Mouse (Mus musculus) stomach, embryonic 15.5 days (tissue): ENCODE data around the gene Sprr2i. TPM values are rescaled to one million over a fixed set of nuclear protein-coding genes. Genes with fewer than 3 reads are reported as not detected.

Experiments used
- ATAC-seq: fragments of 200-750 bp; cut with Nextera tagmentation; 2 replicates; pipeline ENCODE4 v1.8.0; 2017; ENCODE audit warnings: low read depth, moderate number of reproducible peaks, moderate TSS enrichment; ENCODE audit not compliant: insufficient read depth, low FRiP score
- H3K27ac ChIP-seq: fragments of 300-500 bp; sonication (generic); 2 replicates; pipeline ENCODE4 v1.5.1; 2015; ENCODE audit warnings: mild to moderate bottlenecking, inconsistent platforms
- H3K27me3 ChIP-seq: fragments of 300-500 bp; sonication (generic); replicated peaks from 2 replicates; pipeline ENCODE4 v1.6.1; 2015; ENCODE audit warnings: inconsistent platforms
- H3K36me3 ChIP-seq: fragments of 300-500 bp; sonication (generic); 2 replicates; pipeline ENCODE4 v1.6.1; 2015; ENCODE audit warnings: inconsistent platforms
- H3K4me1 ChIP-seq: fragments of 300-500 bp; sonication (generic); 2 replicates; pipeline ENCODE4 v1.6.1; 2015; ENCODE audit warnings: inconsistent platforms
- H3K4me2 ChIP-seq: fragments of 300-500 bp; sonication (generic); 2 replicates; pipeline ENCODE4 v1.6.1; 2015; ENCODE audit warnings: mild to moderate bottlenecking, inconsistent platforms
- H3K4me3 ChIP-seq: fragments of 300-500 bp; sonication (generic); replicated peaks from 2 replicates; pipeline ENCODE4 v1.5.1; 2015; ENCODE audit warnings: inconsistent platforms
- H3K9ac ChIP-seq: fragments of 300-500 bp; sonication (generic); 2 replicates; pipeline ENCODE4 v1.6.1; 2015; ENCODE audit warnings: inconsistent platforms
- H3K9me3 ChIP-seq: fragments of 300-500 bp; sonication (generic); 2 replicates; pipeline ENCODE4 v1.6.1; 2016; ENCODE audit warnings: inconsistent platforms
- WGBS: fragments of 180-500 bp; shearing (Covaris S2); methylation state at CpG from one replicate; pipeline ENCODE4 v1.1.7; 2015; 5-methylcytosine and 5-hydroxymethylcytosine counted together
- polyA plus RNA-seq: library from polyadenylated mRNA; unstranded; fragments of >200 nt; fragmentation: Nextera tagmentation; extraction: Ambion mirVana; gene quantifications from 2 replicates; pipeline ENCODE4 v1.2.1, GENCODE M21; 2015

The Sprr2i gene
- 0.60 TPM in 1 of 2 replicates, not detected in the other for polyA plus RNA-seq

DNA sequence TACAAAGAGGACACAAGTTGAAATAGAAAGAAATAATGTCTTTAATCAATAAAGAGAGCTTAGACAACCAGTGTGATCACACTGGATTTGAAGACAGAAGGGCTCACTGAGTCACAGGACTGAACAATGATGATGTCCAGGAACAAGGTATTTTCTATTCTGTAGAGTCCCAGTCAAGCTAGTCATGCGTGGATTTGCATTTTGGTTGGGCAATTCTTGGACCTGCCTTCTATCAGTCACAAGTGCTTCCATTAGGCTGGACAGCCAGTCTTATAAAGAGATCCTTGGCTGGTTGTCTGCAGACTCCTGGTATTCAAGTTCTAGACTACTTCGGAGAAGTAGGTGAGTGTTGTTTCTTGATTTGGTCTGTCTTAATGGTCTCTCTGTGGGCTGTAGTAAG, at the start of gene Sprr2i:
Gene Sprr2i (plus strand): TSS at position 301 of the 400 bp plus-strand sequence.
- WGBS: 92% methylated on average over 2 of the region's 2 CpGs
- Histone ChIP-seq H3K9ac (no peak within 1 kb of the TSS), H3K36me3 (no peaks in the 10 kb centered on the region), H3K27ac (no peak within 1 kb of the TSS), H3K9me3 (no peaks in the 10 kb centered on the region), H3K4me2 (no peak within 1 kb of the TSS), H3K4me3 (no peak within 1 kb of the TSS), H3K27me3 (no peaks in the 10 kb centered on the region), H3K4me1 (no peaks in the 10 kb centered on the region)
- ATAC-seq: no peak

DNA sequence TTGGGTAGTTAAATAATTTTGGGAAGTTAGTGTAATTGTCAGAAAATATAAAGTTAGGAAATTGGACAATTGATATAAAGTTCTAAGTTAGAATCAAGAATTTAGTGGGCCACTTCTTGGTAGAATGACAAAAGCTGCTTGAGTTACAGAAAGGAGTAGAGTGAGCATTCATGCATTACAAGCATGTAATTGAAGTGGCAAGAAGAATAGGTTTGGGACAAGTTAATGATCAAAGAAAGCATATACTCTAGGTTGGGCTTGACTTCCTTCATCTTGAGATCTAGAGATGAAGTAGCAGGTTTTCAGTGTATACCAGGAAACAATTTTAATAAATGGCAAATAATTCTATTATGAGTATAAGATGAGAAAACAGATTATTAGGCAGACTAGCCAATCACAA, 46.2 kb upstream of the Sprr2i start:
- H3K27ac ChIP-seq: no peak overlapping the region
- H3K4me3 ChIP-seq: no peak overlapping the region
- no peaks in the 10 kb centered on the region for H3K36me3 ChIP-seq
- H3K4me2 ChIP-seq: no peak overlapping the region
- no peak for ATAC-seq
- no peaks in the 10 kb centered on the region for H3K4me1 ChIP-seq
- H3K9me3 ChIP-seq: no peaks in the 10 kb centered on the region
- H3K27me3 ChIP-seq: no peaks in the 10 kb centered on the region
- H3K9ac ChIP-seq: no peak overlapping the region

DNA sequence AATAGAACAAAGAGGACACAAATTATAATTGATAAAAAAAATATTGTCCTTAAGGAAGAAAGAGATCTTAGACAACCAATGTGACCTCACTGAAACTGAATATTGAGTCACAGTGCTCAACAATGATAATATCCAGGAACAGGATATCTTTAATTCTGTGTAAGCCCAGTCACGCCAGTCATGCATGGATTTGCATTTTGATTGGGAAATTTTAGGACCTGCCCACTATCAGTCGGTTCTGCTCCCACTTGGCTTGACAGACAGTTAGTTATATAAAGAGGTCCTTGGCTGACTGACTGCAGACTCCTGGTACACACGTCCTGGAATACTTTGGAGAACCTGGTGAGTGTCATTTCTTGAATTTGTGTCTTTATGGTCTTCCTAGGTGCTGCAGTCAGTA, 42.9 kb upstream of the Sprr2i start, which contains the start of gene Sprr2f:
Gene Sprr2f (plus strand): TSS at position 301 of the 400 bp plus-strand sequence.
- Histone ChIP-seq H3K4me2 (no peak within 1 kb of the TSS), H3K27me3 (no peaks in the 10 kb centered on the region), H3K4me1 (no peaks in the 10 kb centered on the region), H3K9ac (no peak within 1 kb of the TSS), H3K9me3 (no peaks in the 10 kb centered on the region), H3K36me3 (no peaks in the 10 kb centered on the region), H3K27ac (no peak within 1 kb of the TSS), H3K4me3 (no peak within 1 kb of the TSS)
- ATAC-seq: no peak
- WGBS: 60% methylated on average over 3 of the region's 3 CpGs

DNA sequence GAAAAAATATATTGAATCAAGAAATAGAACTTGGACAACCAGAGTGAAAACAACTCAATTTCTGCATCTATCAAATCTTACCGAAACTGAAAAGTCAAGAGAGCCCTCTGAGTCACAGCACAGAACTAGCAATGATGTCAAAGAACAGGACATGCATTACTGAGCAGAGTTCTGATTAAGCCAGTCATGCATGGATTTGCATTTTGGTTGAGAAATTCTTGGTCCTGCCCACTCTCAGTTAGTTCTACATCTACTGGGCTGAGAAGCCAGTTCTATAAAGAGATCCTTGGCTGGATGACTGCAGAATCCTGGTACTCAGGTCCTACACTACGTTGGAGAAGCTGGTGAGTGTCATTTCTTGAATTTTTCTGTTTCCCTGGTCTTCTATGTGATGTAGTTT, 34.2 kb upstream of the Sprr2i start:
- ATAC-seq: no peak
- H3K27ac ChIP-seq: no peak overlapping the region
- H3K4me2 ChIP-seq: no peak overlapping the region
- H3K36me3 ChIP-seq: no peaks in the 10 kb centered on the region
- H3K9ac ChIP-seq: no peak overlapping the region
- no peaks in the 10 kb centered on the region for H3K27me3 ChIP-seq
- H3K4me3 ChIP-seq: no peak overlapping the region
- no peaks in the 10 kb centered on the region for H3K9me3 ChIP-seq
- no peaks in the 10 kb centered on the region for H3K4me1 ChIP-seq
- 79% methylated on average over 2 of the region's 2 CpGs for WGBS

DNA sequence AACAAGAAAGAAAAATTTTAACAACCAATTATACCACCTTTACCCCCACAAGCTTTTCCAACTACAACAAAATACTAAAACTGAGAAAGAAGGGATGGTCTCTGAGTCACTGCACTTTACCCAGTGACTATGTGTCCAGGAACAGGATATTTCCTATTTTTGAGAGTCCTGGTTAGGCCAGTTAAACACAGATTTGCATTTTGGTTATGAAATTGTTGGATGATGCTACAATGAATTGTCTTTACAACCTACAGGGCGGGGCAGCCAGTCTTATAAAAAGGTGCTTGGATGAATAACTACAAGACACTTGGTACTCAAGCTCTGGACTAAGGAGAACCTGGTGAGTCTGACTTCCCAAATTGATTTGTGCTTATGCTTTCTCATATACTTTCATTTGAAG, 22.4 kb upstream of the Sprr2i start, which contains the start of gene Sprr2h:
Gene Sprr2h (plus strand): TSS at position 301 of the 400 bp plus-strand sequence.
- Histone ChIP-seq H3K9me3 (no peaks in the 10 kb centered on the region), H3K4me1 (no peaks in the 10 kb centered on the region), H3K4me3 (no peak within 1 kb of the TSS), H3K4me2 (no peak within 1 kb of the TSS), H3K27ac (no peak within 1 kb of the TSS), H3K36me3 (no peaks in the 10 kb centered on the region), H3K9ac (no peak within 1 kb of the TSS), H3K27me3 (no peaks in the 10 kb centered on the region)
- no peak for ATAC-seq
- 75% methylated on average over 1 of the region's 1 CpGs for WGBS

DNA sequence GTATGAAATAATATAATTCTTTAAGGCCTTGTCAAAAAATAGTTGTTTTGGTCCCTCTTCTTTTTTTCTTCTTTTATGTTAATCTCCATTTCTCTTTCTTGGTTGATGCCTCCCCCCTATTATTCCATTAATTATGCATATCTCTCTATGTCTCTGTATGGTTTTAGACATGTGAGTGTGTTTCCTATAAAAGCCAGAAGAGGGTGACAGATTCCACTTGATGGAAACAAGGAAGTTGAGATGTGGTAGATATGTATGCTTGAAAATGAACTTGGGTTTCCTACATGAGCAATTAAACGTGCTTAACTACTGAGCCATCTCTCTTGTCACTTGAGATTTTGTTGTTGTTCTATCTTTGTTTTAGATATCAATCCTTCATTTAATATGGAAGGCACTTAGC, 13.5 kb upstream of the Sprr2i start:
- H3K27me3 ChIP-seq: no peaks in the 10 kb centered on the region
- no peak overlapping the region for H3K4me3 ChIP-seq
- H3K27ac ChIP-seq: no peak overlapping the region
- 46% methylated on average over 1 of the region's 1 CpGs for WGBS
- H3K9ac ChIP-seq: no peak overlapping the region
- H3K9me3 ChIP-seq: no peaks in the 10 kb centered on the region
- H3K4me2 ChIP-seq: no peak overlapping the region
- ATAC-seq: no peak
- no peaks in the 10 kb centered on the region for H3K36me3 ChIP-seq
- no peaks in the 10 kb centered on the region for H3K4me1 ChIP-seq

DNA sequence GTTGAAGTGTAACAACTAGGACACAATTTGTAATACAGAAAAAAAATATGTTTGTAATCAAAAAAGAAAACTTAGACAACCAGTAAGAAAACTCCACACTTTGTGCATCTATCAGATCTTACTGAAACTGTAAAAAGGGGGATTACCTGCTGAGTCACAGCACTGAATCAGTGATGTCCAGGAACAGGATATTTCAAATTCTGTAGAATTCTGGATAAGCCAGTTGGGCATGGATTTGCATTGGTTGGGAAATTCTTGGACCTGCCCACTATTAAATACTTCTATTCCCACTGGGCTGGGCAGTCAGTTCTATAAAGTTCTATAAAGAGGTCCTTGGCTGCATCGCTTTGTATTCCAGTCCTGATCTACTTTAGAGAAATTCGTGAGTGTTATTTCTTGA, 10.0 kb downstream of the Sprr2i start, which contains the start of gene Sprr2j-ps:
Gene Sprr2j-ps (plus strand): TSS at position 301 of the 400 bp plus-strand sequence.
- Histone ChIP-seq H3K27ac (no peak within 1 kb of the TSS), H3K27me3 (no peaks in the 10 kb centered on the region), H3K4me2 (no peak within 1 kb of the TSS), H3K9me3 (no peaks in the 10 kb centered on the region), H3K4me3 (no peak within 1 kb of the TSS), H3K4me1 (no peaks in the 10 kb centered on the region), H3K9ac (no peak within 1 kb of the TSS), H3K36me3 (no peaks in the 10 kb centered on the region)
- WGBS: 89% methylated on average over 2 of the region's 2 CpGs
- ATAC-seq: no peak

DNA sequence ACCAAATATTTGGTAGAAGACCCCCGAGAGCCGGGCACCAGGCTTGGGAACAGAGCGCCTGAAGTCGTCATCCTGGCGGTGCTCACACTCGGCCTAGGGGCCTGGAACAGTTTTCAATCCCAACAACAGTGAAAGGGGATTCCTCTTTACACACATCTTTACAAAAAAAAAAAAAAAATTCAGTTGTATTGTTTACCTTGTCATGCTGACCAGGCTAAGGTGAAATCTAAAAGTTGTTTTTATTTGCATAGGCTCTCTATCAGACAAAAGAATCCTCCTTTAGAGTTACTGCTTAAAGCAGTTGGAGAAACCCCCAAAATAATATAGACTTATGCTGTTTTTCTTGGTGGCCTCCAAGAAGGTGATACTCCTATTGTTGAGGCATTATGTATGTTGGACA, 21.5 kb downstream of the Sprr2i start, which contains the start of gene Gm9774:
Gene Gm9774 (minus strand): TSS at position 101 of the 400 bp plus-strand sequence.
- no peak within 1 kb of the TSS for H3K9ac ChIP-seq
- no peak for ATAC-seq
- H3K27ac ChIP-seq: no peak within 1 kb of the TSS
- no peaks in the 10 kb centered on the region for H3K9me3 ChIP-seq
- no peaks in the 10 kb centered on the region for H3K36me3 ChIP-seq
- H3K27me3 ChIP-seq: no peaks in the 10 kb centered on the region
- H3K4me3 ChIP-seq: no peak within 1 kb of the TSS
- no peaks in the 10 kb centered on the region for H3K4me1 ChIP-seq
- 85% methylated on average over 6 of the region's 6 CpGs for WGBS
- H3K4me2 ChIP-seq: no peak within 1 kb of the TSS

DNA sequence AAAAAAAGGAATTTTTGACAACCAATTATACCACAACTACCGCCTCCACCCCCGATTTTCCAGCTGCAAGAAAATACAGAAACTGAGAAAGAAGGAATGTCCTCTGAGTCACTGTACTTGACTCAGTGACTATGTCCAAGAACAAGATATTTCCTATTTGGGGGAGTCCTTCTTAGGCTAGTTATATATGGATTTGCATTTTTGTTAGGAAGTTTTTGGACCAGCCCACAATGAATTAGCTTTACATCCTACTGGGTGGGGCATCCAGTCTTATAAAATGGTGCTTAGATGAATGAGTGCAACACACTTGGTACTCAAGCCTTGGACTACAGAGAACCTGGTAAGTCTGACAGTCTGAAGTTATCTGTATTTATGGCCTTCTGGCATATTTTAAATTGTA, 24.5 kb downstream of the Sprr2i start, which contains the start of gene Sprr2k:
Gene Sprr2k (plus strand): TSS at position 301 of the 400 bp plus-strand sequence.
- H3K4me1 ChIP-seq: no peaks in the 10 kb centered on the region
- no peaks in the 10 kb centered on the region for H3K36me3 ChIP-seq
- H3K9me3 ChIP-seq: no peaks in the 10 kb centered on the region
- H3K4me3 ChIP-seq: no peak within 1 kb of the TSS
- 88% methylated on average over 2 of the region's 2 CpGs for WGBS
- H3K27me3 ChIP-seq: no peaks in the 10 kb centered on the region
- no peak within 1 kb of the TSS for H3K9ac ChIP-seq
- H3K4me2 ChIP-seq: no peak within 1 kb of the TSS
- no peak for ATAC-seq
- no peak within 1 kb of the TSS for H3K27ac ChIP-seq

DNA sequence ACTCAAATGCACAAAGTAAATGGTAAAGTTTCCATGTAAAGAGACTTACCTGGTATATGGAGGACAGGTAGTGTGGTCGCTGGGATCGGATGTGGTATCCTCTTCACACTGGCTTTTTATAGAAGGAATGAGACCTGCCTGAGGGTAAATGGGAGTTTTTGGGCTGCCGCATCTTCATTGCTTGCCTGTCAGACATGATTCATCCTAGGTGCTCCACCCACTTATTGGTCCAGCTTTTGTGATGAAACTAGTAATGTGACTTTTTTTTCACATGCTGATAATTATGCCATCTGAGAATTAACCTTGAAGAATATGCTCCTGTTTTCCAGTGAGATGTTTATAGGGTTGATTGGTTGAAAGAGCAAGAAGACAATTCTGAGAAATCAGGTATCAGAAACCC, 30.9 kb downstream of the Sprr2i start, which contains the start of gene Sprr1b:
Gene Sprr1b (minus strand): TSS at position 101 of the 400 bp plus-strand sequence.
- Histone ChIP-seq H3K4me1 (no peaks in the 10 kb centered on the region), H3K27ac (no peak within 1 kb of the TSS), H3K27me3 (no peaks in the 10 kb centered on the region), H3K9ac (no peak within 1 kb of the TSS), H3K9me3 (no peaks in the 10 kb centered on the region), H3K4me2 (no peak within 1 kb of the TSS), H3K36me3 (no peaks in the 10 kb centered on the region), H3K4me3 (no peak within 1 kb of the TSS)
- ATAC-seq: no peak
- WGBS: 96% methylated on average over 3 of the region's 3 CpGs

DNA sequence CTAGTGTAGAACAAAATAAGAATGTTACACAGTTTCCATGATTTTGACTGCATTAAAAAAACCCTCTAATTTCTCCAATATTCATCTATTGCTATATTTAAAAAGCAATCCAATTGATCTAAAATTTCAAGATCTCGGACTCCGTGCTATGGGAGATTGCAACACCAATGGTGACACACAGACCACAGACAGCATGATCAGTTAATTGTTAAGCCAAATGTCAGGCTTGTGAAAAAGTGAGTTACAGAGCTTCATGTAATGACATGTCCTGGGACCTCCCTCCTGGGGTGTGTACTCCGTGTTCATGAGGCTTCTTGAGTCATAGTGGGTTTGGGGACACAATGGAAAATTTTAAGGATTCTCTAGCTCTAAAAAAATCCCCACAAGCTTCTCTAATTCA, 32.4 kb downstream of the Sprr2i start:
- 80% methylated on average over 3 of the region's 3 CpGs for WGBS
- Histone ChIP-seq H3K4me1 (no peaks in the 10 kb centered on the region), H3K4me2 (no peak overlapping the region), H3K9me3 (no peaks in the 10 kb centered on the region), H3K36me3 (no peaks in the 10 kb centered on the region), H3K27ac (no peak overlapping the region), H3K4me3 (no peak overlapping the region), H3K27me3 (no peaks in the 10 kb centered on the region), H3K9ac (no peak overlapping the region)
- no peak for ATAC-seq

DNA sequence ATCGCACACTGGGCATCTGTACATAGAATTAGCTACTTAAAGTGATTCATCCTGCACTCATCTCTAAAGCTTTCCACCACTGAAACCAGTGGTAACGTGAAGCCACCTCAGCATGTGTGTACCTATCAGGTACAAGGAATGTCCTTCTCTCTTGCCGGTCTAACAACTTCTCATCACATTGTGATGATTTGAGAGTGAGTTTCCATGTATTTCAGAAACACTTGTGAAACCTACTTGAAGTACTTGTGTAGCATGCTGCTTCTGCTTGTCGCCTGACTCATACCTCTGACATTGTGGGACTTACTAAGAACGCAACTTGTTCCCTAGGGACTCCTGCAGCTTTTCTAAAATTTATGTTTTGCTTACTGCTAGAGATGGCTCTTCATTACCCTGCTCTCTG, 47.4 kb downstream of the Sprr2i start:
- 83% methylated on average over 5 of the region's 5 CpGs for WGBS
- no peak overlapping the region for H3K27ac ChIP-seq
- no peak overlapping the region for H3K4me2 ChIP-seq
- ATAC-seq: no peak
- no peak overlapping the region for H3K4me3 ChIP-seq
- no peaks in the 10 kb centered on the region for H3K36me3 ChIP-seq
- H3K9ac ChIP-seq: no peak overlapping the region
- H3K27me3 ChIP-seq: no peaks in the 10 kb centered on the region
- H3K9me3 ChIP-seq: no peaks in the 10 kb centered on the region
- H3K4me1 ChIP-seq: no peaks in the 10 kb centered on the region

DNA sequence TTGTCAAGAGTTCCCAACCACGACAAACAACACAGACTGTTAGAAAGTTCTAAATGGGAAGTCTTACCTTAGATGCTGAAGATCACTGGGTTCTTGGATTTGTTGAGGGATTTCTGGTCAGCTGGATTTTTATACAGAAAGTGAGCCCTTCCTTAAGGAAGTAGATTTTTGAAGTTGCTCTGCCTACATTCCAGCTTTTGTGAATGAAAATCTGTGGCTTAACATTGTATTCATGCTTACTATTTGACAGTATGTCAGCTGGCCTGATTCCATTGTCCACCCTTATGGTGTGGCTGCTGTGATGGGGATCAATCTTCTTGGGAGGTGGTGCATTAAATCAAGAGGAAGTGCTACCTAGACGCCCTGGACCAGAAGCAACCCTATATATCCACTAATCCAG, 50.8 kb downstream of the Sprr2i start, which contains the start of gene Sprr3:
Gene Sprr3 (minus strand): TSS at position 101 of the 400 bp plus-strand sequence.
- 62% methylated on average over 2 of the region's 2 CpGs for WGBS
- ATAC-seq: no peak
- Histone ChIP-seq H3K27me3 (no peaks in the 10 kb centered on the region), H3K4me3 (no peak within 1 kb of the TSS), H3K9me3 (no peaks in the 10 kb centered on the region), H3K4me2 (no peak within 1 kb of the TSS), H3K36me3 (no peaks in the 10 kb centered on the region), H3K9ac (no peak within 1 kb of the TSS), H3K27ac (no peak within 1 kb of the TSS), H3K4me1 (no peaks in the 10 kb centered on the region)
